In the genomic region with DNA sequence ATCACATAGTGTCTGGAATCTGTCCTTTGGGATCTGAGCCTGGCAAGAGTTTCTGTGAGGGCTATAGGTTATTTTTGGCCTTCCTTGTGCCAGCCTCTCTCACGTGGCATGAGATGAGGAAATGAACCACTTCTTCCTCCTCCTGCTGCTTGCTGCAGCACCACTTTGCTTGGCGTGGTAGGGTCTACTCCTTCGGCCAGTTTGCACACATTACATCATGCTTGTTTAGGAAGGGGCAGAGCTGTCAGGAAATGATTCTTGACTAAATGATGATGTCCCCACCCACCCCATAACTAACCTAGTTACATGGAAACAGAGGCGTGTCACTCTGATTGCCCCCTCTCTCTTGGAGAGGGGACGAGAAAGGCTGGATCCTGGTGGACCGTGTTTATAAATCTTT, we compare ENCODE assay signal across 15 mouse cellular contexts. TPM values are rescaled to one million over a fixed set of nuclear protein-coding genes. Genes with fewer than 3 reads are reported as not detected.
DNase-seq lines count a peak whose midpoint lies in the region.
"Had no signal": no experiment of that assay in that cellular context is flagged by ENCODE, and none has a peak within 500 bp of the region (broad histone marks: within the 10 kb centered on the region; RNA-seq: fewer than 3 reads in every experiment).

No protein-coding gene starts in this region.

- DNase-seq in heart, adult 11 months = peak; percentile 96
- DNase-seq in heart, postnatal 10 days = no peak
- DNase-seq in 416B (ENCODE audit: low read depth) = peak; percentile 61
- peak; percentile 24 for DNase-seq in brain, adult 2 months (ENCODE audit: low read depth, low spot score)
- peak; percentile 56 for DNase-seq in lung, postnatal 25 days (ENCODE audit: low spot score)
- no peak for DNase-seq in retina, embryonic 14.5 days (ENCODE audit: low spot score)
- no peak for DNase-seq in neural tube, embryonic 10.5 days (ENCODE audit: extremely low spot score, low spot score)
- DNase-seq in MN1 (ENCODE audit: low spot score) = no peak
- DNase-seq: cerebellum, postnatal 10 days; gastrocnemius, postnatal 36 days; heart, postnatal 36 days; kidney, adult 18-20 months; kidney, postnatal 14 days; liver, embryonic 13.5 days; right cerebral cortex, postnatal 25 days had no signal

- intact Hi-C loops in heart, postnatal 10 days (cut with DNase I) = no loop called here

RNA-seq across cellular contexts. Expression of gene Prkch, which starts 28.6 kb away (rescaled TPM):
- total RNA-seq in heart, postnatal 10 days (2021) = 10 to 100 TPM; 28.0 to 30.2 TPM

Comparison
In these comparisons a context has a peak if more than half of its experiments do, and no peak if none do; other contexts are left out.
1. DNase-seq: peak in heart, adult 11 months (single experiment), 416B (single experiment), brain, adult 2 months (single experiment) and lung, postnatal 25 days (single experiment); none in heart, postnatal 10 days (0 of 2), retina, embryonic 14.5 days (single experiment), neural tube, embryonic 10.5 days (single experiment) and MN1 (single experiment).